Mouse (Mus musculus) liver, embryonic 14 days (tissue): ENCODE results near the gene Slc35f5. TPM values are rescaled to one million over a fixed set of nuclear protein-coding genes. Genes with fewer than 3 reads are reported as not detected.

Source experiments
- polyA plus RNA-seq: library from polyadenylated mRNA; depleted of rRNA; stranded (reverse); fragments of >200 nt; gene quantifications from 2 replicates; pipeline ENCODE4 v1.2.3, GENCODE M21; 2012; rRNA removed

Slc35f5 gene
- polyA plus RNA-seq = 11.2 and 13.2 TPM in 2 replicates

GRCm38 (mm10) chr1:125560259-125561192 is at the start of gene Slc35f5:
Gene Slc35f5 (plus strand): TSS chr1:125560595.

Other genes starting within 250 kb of the Slc35f5 start
- gene Actr3, start 124.9 kb upstream of the Slc35f5 start, polyA plus RNA-seq = 46.3 and 51.8 TPM in 2 replicates
- gene Gpr39, start 116.4 kb downstream of the Slc35f5 start, polyA plus RNA-seq = 2.4 and 2.7 TPM in 2 replicates